Mouse (Mus musculus) E14TG2a.4 (cell line): ENCODE data around the gene Slmap.

ENCODE experiments used
- H3K27me3 ChIP-seq: 2 replicates; pipeline ENCODE4 v1.6.1; 2014; ENCODE audit warnings: low read length, control low read depth; ENCODE audit not compliant: insufficient read depth
- H3K36me3 ChIP-seq: 2 replicates; pipeline ENCODE4 v1.6.1; 2014; ENCODE audit warnings: low read length, control low read depth; ENCODE audit not compliant: insufficient read depth
- H3K4me1 ChIP-seq: replicated peaks from 2 replicates; pipeline ENCODE4 v1.6.1; 2014; ENCODE audit warnings: low read depth, low read length, control low read depth
- H3K4me3 ChIP-seq: replicated peaks from 2 replicates; pipeline ENCODE4 v1.5.1; 2014; ENCODE audit warnings: mild to moderate bottlenecking, low read length
- H3K9me3 ChIP-seq: 2 replicates; pipeline ENCODE4 v1.6.1; 2014; ENCODE audit warnings: low read length, control low read depth
- CTCF ChIP-seq: conservative IDR thresholded peaks from 2 replicates; pipeline ENCODE4 v1.5.1; 2014; ENCODE audit warnings: low read length
- NANOG ChIP-seq: IDR thresholded peaks from 2 replicates; pipeline ENCODE4 v1.6.1; 2014; ENCODE audit warnings: borderline replicate concordance, low read length, mixed read lengths
- POU5F1 ChIP-seq: IDR thresholded peaks from 2 replicates; pipeline ENCODE4 v1.6.1; 2014; ENCODE audit warnings: low read length, borderline replicate concordance

The Slmap gene

DNA sequence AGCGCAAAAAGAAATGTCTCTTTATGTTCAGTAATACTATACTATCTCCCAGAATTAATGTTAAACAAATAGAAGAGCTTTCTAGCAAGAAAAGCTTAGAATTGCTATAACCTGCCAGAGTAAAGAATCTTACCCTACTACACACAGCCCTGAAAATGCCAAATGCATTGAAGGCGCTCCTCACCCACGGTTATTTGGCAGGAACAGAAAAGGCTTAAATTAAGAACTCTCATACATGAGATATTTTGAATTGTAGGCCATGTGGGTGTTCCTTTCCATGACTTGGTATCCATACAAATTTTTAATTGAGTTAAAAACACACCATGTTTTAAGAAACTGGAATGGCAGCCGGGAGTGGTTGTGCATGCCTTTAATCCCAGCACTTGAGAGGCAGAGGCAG, 4.5 kb upstream of the Slmap start:
- peaks cover 10% of the 10 kb centered on the region for H3K4me1 ChIP-seq
- no peaks in the 10 kb centered on the region for H3K9me3 ChIP-seq
- no peaks in the 10 kb centered on the region for H3K36me3 ChIP-seq
- TF ChIP-seq CTCF (no peak), NANOG (no peak), POU5F1 (no peak)
- no peaks in the 10 kb centered on the region for H3K27me3 ChIP-seq
- no peak overlapping the region for H3K4me3 ChIP-seq

DNA sequence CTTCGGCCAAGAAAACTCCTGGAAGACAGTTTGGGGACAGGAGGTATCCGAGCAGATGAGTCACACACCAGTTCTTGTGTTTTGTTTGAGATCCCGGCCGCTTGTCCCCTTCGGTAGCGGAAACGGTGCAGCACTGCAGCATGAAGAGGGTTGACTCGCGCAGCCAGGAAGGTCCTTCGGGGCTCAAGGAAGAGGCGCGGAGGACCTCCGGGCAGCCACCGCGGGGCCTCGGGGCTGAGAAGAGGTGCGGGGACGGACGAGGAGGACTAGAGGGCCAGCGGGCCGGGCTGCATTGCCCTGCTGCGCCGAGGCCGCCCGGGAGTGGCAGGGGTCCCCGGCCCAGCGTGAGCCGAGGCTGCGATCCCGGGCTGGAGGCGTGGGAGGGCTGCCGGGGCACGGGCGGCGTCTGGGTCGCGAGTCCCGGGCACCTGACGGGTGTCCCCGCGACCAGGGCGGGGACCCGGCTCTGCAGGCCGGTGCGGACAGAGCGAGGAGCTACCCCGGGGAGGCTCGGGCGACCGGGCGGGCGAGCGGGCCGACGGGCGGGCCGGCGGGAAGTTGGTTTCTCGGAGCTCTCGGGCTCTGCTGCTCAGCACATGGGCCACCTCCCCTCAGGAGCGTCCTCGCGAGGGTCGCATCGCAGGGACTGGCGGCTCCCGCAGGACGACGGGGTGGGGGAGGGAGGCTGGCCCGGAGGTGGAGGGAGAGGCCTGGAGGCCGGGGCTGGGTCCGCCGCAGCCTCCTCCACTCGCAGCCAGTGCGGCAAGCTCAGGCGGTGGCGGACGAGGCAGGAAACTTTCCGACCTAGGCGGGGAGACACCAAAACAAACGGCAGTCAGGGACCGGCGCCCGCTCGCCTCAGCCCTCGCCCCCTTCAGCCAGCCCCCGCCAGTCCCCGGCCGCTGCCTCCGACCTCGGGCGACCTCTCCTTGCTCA, 642 bp downstream of the Slmap start:
- peak overlapping the region; percentile 92 for H3K4me3 ChIP-seq
- no peaks in the 10 kb centered on the region for H3K9me3 ChIP-seq
- TF ChIP-seq NANOG (no peak), CTCF (no peak), POU5F1 (no peak)
- peaks cover 38% of the 10 kb centered on the region for H3K36me3 ChIP-seq
- H3K4me1 ChIP-seq: peaks cover 53% of the 10 kb centered on the region
- H3K27me3 ChIP-seq: peaks cover 10% of the 10 kb centered on the region

DNA sequence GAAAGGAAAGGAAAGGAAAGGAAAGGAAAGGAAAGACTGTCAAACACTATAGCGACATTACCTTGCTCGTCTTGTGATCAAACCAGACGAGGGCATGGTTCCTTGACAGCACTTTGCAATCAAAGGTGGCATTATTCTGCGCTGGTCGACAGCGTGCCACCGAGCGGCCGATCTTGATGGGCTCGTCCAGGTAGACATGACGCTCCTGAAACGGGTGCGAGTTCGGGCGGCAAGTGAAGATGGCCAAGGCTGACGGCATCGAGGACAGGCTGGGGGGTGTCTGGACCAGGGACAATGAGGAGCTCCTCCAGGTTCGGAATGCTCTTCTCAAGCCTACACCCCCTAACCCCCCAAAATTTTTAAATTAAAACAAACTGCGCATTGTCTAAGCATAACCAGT, 1.5 kb downstream of the Slmap start:
- Histone ChIP-seq H3K4me1 (peaks cover 61% of the 10 kb centered on the region), H3K9me3 (no peaks in the 10 kb centered on the region), H3K27me3 (peaks cover 10% of the 10 kb centered on the region), H3K4me3 (peak overlapping the region; percentile 92), H3K36me3 (peaks cover 46% of the 10 kb centered on the region)
- TF ChIP-seq NANOG: no peak
- TF ChIP-seq POU5F1: no peak
- TF ChIP-seq CTCF: no peak

DNA sequence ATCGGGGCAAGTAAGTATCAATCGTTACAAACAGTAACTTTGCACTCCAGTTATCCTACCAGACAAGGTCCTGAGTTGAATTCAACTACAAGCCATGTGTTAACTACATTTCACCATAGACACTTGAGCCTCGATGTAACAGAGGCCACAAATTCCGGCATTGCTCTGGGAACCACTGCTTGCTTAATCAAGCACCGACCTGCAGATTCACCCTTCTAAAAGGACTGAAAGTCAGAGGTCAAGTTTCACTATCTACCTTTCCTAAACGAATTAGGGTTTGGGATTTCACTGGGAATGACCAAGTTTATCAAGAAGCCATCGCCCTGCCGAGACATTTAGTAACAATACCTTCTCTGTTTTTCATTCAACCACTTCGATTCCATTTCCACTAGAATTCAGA, 2.0 kb downstream of the Slmap start:
- Histone ChIP-seq H3K27me3 (peaks cover 10% of the 10 kb centered on the region), H3K4me1 (peaks cover 65% of the 10 kb centered on the region), H3K9me3 (no peaks in the 10 kb centered on the region)

DNA sequence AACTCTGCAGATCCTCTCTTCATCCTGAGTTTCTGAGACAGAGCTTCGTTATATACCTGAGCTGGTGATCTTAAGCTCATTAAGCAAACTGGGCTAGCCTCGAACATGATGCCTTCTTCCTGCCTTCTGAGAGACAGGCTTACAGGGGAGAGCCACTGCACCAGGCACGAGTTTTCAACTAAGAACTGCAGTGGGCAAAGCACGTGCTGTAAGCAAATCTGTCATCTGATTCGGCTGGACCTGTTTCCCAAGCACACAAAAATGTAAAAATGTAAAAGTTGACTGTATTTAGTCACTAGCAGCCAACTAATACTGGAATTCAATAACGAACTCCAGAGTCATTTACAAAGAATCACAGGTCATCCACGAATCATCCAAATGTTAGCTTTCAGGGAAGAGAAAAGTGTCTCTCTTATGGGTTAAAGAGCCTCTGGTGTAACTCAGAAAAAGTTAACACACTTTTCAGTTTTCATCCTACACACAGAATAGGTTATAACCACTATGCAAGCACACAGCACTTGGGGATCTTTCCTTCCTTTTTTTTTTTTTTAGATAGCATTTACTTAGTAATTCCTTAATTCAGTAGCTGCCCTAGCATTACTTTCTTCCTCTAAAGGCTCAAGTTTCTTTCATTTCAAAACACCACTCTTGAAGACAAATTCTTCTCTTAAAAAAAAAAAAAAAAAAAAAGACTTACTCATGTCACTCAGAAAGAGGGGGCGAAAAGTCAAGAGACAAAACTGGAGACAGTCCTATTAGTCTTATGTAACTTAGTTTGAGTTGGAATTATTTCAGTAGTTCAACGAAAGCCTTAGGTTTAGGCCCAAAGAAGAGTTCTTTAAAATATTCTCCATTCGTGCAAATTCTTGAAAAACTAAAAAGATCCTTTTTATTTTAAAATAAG, 3.1 kb downstream of the Slmap start:
- Histone ChIP-seq H3K36me3 (peaks cover 53% of the 10 kb centered on the region), H3K27me3 (peaks cover 10% of the 10 kb centered on the region), H3K4me3 (no peak overlapping the region), H3K4me1 (peaks cover 75% of the 10 kb centered on the region), H3K9me3 (no peaks in the 10 kb centered on the region)
- no peak for TF ChIP-seq CTCF
- TF ChIP-seq NANOG: no peak
- TF ChIP-seq POU5F1: no peak

More for the DNA sequence above, 2.0 kb downstream of the Slmap start:
- Histone ChIP-seq H3K36me3 (peaks cover 47% of the 10 kb centered on the region), H3K4me3 (peak overlapping the region; percentile 92)
- TF ChIP-seq NANOG (no peak), CTCF (no peak), POU5F1 (no peak)

DNA sequence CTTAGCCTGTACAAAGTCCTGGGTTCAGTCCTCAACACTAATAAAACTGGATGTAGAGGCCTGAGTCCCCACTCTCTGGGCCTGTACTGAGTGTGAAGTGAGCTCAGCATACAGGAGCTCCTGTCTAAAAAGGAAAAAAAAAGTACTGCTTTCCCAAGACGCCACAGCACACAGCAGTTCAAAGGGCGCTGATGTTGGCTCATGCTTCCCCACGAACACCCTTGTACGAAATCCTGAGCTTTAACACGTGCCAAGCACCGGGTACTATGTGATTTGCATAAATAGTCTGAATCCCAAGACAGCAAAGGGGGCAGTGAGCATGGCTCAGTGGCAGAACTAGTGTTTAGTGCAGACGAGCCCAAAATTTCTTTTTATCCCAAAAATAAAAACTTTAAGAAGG, 4.4 kb downstream of the Slmap start:
- Histone ChIP-seq H3K9me3 (no peaks in the 10 kb centered on the region), H3K27me3 (peaks cover 10% of the 10 kb centered on the region), H3K4me1 (peaks cover 78% of the 10 kb centered on the region), H3K4me3 (no peak overlapping the region), H3K36me3 (peaks cover 56% of the 10 kb centered on the region)
- TF ChIP-seq CTCF (no peak), NANOG (no peak), POU5F1 (no peak)

DNA sequence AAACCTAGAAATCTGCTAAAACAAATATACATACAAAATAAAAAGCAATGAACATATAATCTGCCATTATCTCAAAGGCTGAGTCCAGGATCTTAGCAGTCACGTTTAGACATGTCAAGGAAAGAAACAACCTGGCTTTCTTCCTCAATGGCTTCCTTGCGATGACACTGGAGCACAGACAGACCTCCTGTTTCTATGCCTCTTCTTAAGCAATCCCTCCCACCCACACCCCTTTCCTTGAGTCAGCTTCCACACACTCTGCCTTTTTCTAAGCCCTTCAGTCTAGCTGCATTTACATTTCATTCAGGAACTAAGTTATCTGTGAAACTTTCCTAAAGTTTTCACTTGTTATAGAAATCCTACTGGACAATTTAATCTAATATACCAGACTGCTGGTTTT, 6.4 kb downstream of the Slmap start:
- TF ChIP-seq CTCF (no peak), NANOG (no peak), POU5F1 (no peak)
- H3K9me3 ChIP-seq: no peaks in the 10 kb centered on the region
- H3K4me1 ChIP-seq: peaks cover 84% of the 10 kb centered on the region
- no peak overlapping the region for H3K4me3 ChIP-seq
- H3K27me3 ChIP-seq: peaks cover 7% of the 10 kb centered on the region
- H3K36me3 ChIP-seq: peaks cover 62% of the 10 kb centered on the region

DNA sequence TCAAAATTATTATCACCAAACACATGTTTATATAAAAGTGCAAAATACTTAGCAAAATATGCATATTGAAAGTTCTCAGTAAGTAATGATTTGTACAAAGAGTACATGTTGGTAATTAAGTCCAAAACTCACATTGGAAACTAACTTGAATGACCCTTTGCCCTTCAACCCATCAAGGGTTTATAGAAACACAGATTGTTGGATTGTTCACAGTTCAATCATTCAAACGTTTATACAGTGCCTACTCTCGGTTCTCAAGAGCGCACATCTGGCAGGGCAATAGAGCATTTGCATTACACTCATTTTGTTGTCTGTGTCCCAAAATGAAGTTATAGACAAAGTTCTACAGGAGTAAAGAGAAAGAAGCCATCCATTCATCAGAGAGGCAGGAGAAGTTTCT, 8.8 kb downstream of the Slmap start:
- no peaks in the 10 kb centered on the region for H3K9me3 ChIP-seq
- no peak overlapping the region for H3K4me3 ChIP-seq
- TF ChIP-seq CTCF: no peak
- peak; percentile 90 for TF ChIP-seq NANOG
- peaks cover 77% of the 10 kb centered on the region for H3K4me1 ChIP-seq
- peaks cover 42% of the 10 kb centered on the region for H3K36me3 ChIP-seq
- H3K27me3 ChIP-seq: no peaks in the 10 kb centered on the region
